ENCODE assay signal across 8 mouse cellular contexts in the genomic region with DNA sequence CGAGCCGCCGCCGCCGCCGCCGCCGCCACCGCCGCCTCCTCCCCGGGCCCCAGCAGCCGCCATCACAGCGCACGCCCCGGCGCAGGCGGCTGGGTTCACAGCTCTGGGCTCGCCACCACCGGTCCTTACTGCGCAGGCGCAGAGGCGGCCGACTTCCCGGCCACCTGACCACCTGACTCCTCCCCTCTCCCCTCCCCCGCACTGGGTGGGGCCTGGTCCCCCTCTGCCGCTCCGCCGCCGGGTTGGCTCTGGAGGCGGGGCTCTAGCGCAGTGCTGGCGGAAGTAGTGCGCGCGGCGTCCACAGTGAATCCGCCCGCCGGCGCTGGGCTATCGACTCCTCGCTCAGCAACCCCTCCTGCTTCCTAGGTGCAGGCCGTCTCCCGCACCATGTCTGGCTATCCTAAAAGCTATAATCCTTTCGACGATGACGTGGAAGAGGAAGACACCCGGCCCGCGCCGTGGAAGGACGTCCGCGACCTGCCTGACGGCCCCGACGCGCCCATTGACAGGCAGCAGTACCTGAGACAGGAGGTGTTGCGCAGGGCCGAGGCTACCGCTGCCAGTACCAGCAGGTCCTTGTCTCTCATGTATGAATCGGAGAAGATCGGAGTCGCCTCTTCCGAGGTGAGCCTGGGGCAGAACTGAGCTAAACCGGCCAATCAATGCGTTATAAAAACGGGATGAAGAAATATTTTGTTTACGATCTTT. TPM values are rescaled to one million over a fixed set of nuclear protein-coding genes. Genes with fewer than 3 reads are reported as not detected.
DNase-seq lines count a peak whose midpoint lies in the region; ATAC-seq lines count a peak whose summit lies in the region.

A gene (plus strand): TSS at position 251 of the 708 bp plus-strand sequence.
A gene (minus strand): TSS at position 579 of the 708 bp plus-strand sequence.

- ATAC-seq in inflammation-experienced regulatory T-cells, adult 6 months, result peak; percentile 94
- ATAC-seq in megakaryocyte-erythroid progenitor cell, adult 5-6 weeks (replicated peaks; ENCODE audit: low FRiP score, low TSS enrichment, poor library complexity, severe bottlenecking), result peak; percentile 98

- intact Hi-C loops in gastrocnemius, postnatal 14 days (cut with DNase I; ENCODE audit: low total_unique reads), result no loop called here
- intact Hi-C loops in left cerebral cortex, postnatal 10 days (cut with DNase I), result loop anchor here (2.0 kb wide), 1 partner anchor 47 kb away; no protein-coding TSS in a partner anchor

- peak; percentile 100 for DNase-seq in adrenal gland, adult (ENCODE audit: inconsistent age in 2 of 2, low spot score in 1 of 2)
- DNase-seq in embryo, embryonic 10.5 days (ENCODE audit: low spot score), result peak; percentile 99
- peak; percentile 100 for DNase-seq in gastrocnemius, postnatal 14 days
- DNase-seq in left cerebral cortex, postnatal 10 days (ENCODE audit: extremely low spot score in 1 of 2, low spot score in 2 of 2), result peak; percentile 99 to 100
- peak; percentile 100 for DNase-seq in right cerebral cortex, postnatal 25 days
- peak; percentile 100 for DNase-seq in urinary bladder, postnatal 4 days (ENCODE audit: low spot score in 2 of 2)

RNA-seq across cellular contexts. Expression of the first gene that starts in this region (rescaled TPM):
- total RNA-seq in gastrocnemius, postnatal 14 days (2021), result 10 to 100 TPM; 12.1 to 12.7 TPM
- polyA plus RNA-seq in inflammation-experienced regulatory T-cells, adult 6 months (2017; shearing (Covaris generic)), result 10 to 100 TPM in 2 of 3 experiments, 1 to 10 TPM in 1; 9.0 to 16.6 (median 11.6) TPM
- 10 to 100 TPM; 28.5 to 30.9 TPM for total RNA-seq in left cerebral cortex, postnatal 10 days (2021)
- 17.1 and 19.0 TPM in 2 replicates for total RNA-seq in megakaryocyte-erythroid progenitor cell, adult 5-6 weeks (2014; fragmentation: Nextera tagmentation)
- 17.3 and 18.3 TPM in 2 replicates for total RNA-seq in megakaryocyte-erythroid progenitor cell, adult 5-6 weeks (2017)

RNA-seq across cellular contexts. Expression of the second gene that starts in this region (rescaled TPM):
- total RNA-seq in gastrocnemius, postnatal 14 days (2021), result 10 to 100 TPM; 16.0 to 16.6 TPM
- 10 to 100 TPM; 45.7 to 57.2 (median 55.3) TPM for polyA plus RNA-seq in inflammation-experienced regulatory T-cells, adult 6 months (2017; shearing (Covaris generic))
- 100 to 1,000 TPM; 198 to 199 TPM for total RNA-seq in left cerebral cortex, postnatal 10 days (2021)
- 53.5 and 71.9 TPM in 2 replicates for total RNA-seq in megakaryocyte-erythroid progenitor cell, adult 5-6 weeks (2014; fragmentation: Nextera tagmentation)
- 21.9 and 44.8 TPM in 2 replicates for total RNA-seq in megakaryocyte-erythroid progenitor cell, adult 5-6 weeks (2017)

Comparison
In these comparisons a context has a peak if more than half of its experiments do, and no peak if none do; other contexts are left out.
1. Peak in every context shown above with its lines: DNase-seq and ATAC-seq.